Mouse (Mus musculus): Measurements from ENCODE around the gene A4galt.
A peak's percentile ranks its signal among the peaks of the same experiment; 100 is the strongest.
"Not testable (repeated sequence)": the region's sequence is repeated elsewhere in the genome, so short reads cannot be mapped to it uniquely, and the experiment has no call there.

The A4galt gene

DNA sequence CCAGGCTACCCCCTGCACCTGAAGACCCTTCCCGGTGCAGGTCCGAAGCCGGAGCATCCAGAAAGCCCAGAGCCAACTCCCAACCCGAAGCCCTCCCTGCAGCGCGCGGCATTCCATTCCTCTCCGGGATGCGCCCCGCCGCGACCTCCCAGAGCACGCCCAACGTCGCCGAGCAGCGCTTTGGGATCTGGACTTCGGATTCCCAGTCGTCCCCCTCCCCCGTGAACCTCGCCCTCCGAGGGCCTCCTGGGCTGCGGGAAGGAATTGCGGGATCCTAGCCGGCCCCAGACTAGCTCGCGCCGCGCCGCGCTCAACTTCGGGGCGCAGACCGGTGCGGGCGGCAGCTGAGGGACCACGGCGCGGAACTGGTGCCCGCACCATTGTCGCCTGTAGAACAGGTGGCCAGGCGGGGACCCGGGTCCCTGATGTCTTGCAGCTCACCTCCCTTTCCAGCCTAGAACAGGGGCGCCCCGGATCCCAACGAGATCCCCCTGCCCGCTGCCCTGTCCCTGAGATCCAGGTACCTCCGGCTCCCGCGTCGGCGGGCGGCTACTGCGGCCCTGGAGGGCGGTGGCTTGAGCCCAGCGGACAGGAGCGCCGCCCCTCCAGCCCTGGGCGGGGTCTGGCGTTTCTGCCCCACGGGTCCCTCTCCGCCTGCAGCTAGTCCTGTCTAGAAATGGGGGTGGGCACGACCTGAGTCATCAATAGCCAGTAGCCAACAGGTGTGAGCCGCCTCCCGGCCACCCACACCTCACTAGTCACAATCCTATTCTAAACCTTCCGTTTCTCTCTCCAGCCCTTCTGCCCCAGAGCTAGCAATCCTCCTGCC lies at the start of gene A4galt:
TSS of gene A4galt (minus strand) at position 599 of the 829 bp plus-strand sequence.
- DNase-seq (ENCODE audit: low read depth): no peak

DNA sequence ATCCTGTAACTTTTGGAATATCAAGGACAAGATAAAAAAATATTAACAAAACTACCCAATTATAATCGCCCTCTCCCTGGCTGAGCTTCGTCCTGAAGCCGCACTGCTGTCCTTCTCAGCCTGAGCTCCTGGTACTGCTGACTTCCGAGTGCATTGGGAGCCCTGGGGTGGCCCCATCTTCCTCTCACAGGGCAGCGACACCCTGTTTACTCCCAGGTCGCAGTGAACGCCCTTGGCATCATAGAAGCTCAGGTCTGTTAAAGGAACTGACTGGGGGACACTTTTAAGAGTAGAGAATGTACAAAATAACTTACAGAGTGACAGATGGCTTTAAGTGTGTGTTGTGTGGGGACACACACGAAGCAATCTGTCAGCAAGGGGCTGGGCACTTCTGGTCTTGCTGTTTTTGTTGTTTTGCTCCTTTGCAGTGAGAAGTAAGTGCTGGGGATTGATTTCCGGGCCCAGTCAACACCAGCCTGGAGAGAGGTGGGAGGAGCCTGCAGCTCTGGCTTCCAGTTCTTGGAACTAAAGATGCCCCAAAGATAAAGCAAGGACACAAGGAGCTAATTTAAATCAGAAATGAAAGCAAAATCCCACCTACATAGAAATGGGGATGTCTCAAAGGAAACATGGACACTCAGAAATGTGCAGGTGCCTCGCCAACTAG lies 48.5 kb upstream of the A4galt start:
- no peak for DNase-seq (ENCODE audit: low read depth)

DNA sequence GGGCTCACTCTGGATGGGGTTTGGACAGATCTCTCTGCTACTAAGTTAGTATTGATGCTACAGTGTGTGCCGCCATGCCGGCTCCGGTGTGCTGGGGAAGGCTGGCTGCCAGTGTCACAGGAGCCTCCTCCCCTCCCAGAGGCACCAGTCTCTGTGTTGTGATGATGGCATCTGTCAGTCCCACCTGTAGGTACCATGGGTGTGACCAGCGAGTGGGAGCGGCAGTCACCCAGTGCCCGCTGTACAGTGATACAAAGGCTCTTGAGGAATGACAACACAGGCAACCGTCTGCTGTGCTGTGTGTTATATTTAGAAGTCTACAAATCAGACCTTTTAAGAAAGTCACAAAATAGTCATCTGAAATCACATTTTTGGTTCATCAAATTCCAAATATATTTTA lies 47.9 kb upstream of the A4galt start:
- DNase-seq (ENCODE audit: low read depth): no peak

DNA sequence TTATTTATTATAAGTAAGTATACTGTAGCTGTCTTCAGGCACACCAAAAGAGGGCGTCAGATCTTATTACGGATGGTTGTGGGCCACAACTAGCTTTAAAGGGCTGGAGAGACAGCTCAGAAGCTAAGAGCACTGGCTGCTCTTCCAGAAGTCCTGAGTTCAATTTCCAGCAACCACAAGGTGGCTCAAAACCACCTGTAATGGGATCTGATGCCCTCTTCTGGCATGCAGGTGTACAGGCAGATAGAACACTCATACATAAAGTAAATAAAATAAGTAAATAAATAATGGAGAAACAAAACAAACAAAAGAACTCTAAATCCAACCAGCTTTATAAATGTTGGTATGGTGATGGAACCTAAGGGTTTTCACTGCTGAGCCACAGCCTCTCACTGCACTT lies 47.2 kb upstream of the A4galt start:
- DNase-seq (ENCODE audit: low read depth): no peak

DNA sequence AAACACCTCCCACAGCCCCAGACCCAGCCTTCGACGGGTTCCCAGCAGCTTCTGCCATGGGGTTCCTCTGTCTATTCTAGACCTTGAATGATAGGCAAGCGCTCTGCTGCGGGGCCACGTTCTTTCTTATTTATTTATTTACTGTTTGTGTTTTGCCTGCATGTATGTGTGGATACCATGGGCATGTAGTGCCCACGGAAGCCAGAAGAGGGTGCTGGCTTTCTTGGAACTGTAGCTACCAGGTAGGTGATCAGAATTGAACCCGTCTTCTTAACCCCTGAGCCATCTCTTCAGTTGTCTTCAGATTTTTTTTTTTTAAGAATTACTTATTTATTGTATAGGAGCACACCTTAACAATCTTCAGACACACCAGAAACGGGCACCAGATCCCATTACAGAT lies 46.7 kb upstream of the A4galt start:
- DNase-seq (ENCODE audit: low read depth): peak; percentile 23

DNA sequence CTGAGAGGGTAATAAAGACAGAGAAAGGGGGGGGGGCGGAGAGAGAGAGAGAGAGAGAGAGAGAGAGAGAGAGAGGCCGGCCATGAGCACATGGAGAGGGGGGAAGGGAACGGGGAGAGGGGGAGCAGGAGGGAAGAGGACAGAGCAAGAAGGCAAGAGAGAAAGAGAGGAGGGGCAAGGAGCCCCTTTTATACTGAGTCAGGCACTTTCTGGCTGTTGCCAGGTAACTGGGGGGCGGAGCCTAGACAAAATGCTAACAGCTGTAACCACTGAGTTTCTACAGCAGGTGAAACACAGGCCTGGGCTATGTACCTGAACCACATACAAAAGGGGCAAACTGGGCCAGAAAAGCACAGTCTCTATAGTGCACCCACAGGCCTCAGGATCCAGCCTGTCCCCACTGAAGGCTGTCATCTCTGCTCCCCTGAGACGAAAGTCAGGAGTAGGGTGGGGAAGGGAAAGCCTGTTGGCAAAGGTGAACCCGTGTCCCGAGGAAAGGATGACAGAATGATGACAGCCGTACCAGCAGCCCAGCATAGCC lies 45.3 kb upstream of the A4galt start:
- DNase-seq (ENCODE audit: low read depth): no peak

DNA sequence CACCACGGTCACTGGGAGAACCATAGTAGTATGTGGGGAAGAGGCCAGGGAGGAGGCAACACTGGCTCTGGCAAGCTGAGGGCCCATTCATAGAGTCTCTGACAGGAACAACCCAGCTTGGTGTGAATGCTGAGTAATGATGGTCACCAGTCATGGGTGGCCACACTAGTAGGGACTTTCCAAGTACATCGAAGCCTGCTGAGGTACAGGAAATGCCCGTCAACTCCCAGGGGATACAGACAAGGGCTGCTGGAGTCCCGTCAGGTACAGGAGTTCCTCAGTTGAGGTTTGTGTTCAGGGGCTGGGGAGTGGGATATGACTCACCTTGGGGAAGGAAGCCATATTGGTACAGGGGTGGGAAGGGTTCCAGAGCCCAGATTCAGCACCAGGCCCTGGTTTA lies 44.5 kb upstream of the A4galt start:
- DNase-seq (ENCODE audit: low read depth): peak; percentile 26

DNA sequence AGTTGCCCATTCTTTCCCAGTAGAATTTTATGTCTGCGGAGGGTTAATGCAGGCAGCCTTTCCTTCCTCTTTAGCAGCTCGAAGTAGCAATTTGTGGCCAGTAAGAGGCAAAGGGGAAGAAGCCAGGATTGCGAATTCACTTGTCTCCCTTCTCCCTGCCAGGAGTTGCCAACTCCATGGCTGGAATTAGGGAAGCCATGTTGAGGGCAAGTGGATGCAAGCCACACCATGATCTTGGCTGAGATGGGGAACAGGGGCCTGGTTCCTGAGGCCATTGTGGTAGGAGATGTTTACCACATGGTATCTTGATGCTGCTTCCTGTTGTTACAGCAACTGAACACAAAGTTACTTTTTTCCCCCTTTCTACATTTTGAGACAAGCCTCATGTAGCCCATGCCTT lies 43.4 kb upstream of the A4galt start:
- DNase-seq (ENCODE audit: low read depth): peak; percentile 10

DNA sequence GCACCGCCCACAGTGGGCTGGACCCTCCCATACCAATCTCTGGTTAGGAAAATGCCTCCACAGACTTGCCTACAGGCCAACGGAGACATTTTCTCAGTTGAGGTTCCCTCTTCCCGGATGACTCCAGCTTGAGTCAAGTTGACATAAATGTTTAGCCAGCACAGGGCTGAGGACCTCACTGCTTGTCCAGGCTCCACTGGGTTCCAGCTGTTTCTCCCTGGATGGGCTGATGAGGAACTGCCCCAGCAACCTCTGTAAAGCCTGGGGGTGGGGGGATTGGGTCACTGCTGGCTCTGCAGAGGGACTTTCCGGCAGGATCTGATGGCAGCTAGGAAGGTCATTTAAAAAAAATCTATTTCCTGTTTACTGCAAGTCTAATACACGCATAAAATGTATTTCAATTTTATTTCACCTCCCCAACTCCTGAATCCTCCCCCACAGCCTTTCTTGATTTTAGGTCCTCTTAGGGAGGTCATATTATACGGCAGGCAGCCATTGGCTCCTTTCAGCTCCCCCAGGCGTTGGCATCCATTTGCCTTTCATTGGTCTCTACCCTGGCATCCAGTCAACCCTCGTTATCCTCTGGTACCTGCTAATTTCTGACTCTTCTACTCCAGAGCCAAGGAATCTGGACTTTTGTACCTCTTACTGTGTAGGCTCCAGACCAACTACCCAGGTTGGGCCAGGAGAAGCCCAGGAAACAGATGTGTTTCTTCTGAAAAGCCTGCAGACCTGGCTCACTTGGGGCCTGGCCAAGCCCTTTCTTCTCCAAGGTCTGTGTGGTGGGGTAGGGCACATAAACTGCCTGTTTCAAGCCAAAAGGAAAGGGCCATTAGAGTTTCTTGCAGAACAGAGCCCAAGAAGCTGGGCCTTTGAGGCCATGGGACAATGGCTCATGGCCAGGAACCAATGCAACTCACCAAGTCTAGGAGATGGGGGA lies 42.4 kb upstream of the A4galt start:
- no peak for DNase-seq (ENCODE audit: low read depth)

DNA sequence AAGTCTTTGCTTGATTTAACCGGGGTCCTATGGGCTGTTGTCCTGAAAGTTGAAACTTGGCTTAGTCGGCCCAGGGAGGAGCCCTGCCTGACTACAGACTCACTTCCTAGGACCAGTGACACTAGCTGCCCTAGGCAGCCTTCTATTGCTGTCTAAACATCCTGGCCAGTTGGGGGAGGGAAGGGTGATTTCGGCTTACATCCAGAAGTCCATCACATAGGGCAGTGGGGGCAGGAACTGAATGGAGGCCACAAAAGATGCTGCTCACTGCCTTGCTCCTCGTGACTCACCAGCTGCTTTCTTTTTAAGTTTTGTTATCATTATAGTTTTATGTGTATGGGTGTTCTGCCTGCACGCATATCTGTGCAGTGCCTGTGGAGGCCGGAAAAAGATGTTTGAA lies 41.6 kb upstream of the A4galt start:
- DNase-seq (ENCODE audit: low read depth): no peak

DNA sequence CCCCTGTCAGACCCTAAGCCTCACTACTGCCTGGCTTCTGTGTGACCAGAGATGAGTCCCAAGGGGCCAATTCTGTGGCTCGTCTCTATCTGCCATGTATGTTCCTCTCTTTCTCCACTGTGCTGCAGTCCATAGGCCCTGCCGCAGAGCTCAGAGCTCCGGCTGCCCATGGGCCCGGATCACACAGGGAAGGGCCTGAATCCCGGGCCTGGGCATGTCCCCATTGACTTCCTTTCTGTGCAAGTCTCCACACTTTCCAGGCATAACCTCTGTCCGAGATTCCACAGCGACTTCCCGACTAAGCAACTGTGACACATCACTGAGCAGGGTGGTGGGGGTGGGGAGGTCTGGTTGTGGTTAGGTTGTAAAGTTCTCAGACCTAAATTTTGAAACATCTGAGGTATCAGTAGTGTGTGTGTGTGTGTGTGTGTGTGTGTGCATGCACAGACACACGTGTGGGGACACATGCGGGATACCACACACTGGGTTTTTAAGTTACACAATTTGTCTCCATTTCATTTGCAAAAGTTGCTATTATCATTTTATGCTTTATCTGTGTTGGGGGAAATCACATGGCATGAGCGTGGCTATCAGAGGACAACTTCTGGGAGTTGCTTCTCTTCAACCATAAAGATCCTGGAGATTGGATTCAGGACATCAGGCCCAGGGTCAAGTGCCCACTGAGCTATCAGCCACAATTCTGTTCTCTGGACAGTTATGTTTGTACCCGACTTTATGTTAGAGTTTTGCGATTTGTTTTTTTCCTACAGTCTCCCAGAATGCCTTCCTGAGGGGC lies 40.9 kb upstream of the A4galt start:
- DNase-seq (ENCODE audit: low read depth): no peak

DNA sequence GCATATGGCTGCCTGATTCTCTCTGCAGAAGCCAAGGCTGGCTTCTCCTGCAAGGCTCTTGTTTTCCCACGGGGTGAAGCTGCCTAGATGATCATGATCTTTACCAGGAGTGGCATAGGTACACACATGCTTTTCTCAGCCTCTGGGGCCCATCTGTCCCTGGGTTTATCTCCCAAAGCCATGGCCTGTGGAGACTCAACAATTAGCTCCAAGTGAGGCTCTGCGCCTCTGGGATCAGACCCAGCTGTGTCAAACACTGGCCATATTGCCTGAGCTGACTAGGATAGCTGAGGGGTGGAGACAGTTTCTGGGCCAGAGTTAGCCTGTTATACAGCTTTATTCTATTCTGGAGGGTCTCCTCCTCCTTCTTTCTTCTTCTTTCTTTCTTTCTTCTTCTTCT lies 39.3 kb upstream of the A4galt start:
- no peak for DNase-seq (ENCODE audit: low read depth)

DNA sequence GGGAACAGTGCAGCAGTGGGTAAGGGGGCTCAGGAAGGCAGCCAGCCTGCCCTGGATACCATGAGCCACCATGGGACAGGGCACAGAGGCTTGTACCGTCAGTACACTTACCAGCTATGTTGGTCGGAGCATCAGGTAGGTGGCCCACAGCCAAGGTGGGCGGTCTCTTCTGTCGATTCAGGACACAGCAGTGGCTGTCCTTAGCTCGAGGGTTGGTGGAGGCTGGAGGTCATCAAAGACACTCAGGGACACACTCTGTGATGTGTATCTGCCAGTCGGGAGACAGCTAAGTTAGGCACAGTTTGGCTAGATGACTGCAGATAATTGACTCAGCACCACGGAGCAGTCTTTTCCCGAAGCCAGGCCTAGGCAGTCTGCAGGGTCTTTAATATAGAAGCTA lies 33.3 kb upstream of the A4galt start:
- DNase-seq (ENCODE audit: low read depth): no peak

DNA sequence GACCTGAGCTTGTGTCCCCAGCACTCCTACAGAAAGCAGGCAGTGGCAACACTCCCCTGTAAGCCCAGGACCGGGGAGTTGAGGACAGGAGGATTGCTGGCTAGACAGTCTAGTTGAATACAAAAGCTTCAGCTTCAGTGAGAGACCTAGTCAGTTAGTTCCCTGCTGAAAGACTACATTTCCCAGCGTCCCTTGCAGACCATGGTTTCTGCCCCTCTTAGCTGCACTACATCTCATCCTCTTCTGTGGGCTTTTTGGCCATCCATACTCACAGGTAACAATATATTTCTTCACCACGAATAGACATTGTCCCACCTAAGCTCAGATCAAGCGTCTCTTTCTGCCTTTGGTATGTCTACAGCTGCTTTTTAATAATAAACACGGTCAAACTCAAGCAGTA lies 30.8 kb upstream of the A4galt start:
- no peak for DNase-seq (ENCODE audit: low read depth)

DNA sequence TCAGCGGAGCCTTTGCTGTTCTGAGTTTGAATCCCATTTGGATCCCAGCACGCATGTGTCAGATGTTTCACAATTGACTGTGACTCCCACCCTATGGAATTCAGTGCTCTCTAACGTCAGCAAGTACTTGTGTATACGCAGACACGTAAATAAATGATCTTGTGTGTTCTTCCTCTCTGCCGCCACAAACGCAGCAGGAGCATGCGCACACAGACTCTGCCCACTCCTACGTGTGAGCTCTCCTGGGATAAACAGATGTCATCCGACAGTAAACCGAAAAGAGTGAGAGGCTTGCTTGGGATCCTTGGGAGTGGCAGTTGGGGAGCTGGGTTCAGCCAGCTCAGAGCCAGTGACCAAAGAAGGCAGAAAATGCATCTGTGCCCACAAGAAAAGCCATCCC lies 29.7 kb upstream of the A4galt start:
- no peak for DNase-seq (ENCODE audit: low read depth)

DNA sequence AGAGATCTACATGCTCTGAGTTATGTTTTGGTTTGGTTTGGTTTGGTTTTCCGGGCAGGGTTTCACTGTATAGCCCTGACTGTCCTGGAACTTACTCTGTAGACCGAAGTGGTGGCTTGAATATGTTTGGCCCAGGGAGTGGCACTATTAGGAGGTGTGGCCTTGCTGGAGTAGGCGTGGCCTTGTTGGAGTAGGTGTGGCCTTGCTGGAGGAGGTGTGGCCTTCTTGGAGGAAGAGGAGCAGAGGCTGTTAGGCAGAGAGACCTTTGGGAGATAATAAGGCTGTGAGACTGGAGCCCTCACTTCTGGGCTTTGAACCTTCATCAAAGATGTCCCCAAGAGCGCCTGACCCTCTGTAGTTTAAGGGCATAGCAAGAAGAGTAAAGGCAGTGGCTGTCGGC lies 27.0 kb upstream of the A4galt start:
- DNase-seq (ENCODE audit: low read depth): no peak

DNA sequence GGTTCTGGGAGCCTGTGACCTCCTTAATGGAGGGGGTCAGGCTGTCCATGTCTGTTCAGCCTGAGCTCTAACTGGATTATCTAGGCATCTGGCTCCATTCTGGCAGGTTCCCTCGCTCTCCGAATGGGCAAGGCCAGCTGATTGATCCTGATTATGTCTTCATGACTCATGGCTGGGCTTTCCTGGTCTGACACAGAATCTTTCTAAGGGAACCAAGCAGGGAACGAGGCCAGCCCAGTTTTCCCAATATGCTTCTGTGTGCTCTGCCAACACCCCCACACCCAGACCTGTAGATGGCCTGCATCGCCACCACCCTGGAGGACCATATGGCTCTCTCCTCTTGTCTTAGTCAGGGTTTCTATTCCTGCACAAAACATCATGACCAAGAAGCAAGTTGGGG lies 25.9 kb upstream of the A4galt start:
- no peak for DNase-seq (ENCODE audit: low read depth)

DNA sequence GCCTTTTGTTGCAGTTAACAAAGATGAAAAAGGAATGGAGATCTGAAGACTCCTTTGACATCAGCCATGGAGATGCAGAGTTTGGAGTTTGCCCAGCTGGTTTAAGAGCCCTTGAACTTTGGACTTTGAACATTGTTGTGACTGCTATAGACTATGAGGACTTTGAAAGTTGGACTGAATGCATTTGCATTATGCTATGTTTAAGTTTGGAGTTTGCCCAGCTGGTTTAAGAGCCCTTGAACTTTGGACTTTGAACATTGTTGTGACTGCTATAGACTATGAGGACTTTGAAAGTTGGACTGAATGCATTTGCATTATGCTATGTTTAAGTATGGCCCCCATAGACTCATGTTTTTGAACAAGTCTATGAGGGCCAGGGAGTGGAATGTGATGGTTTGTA lies 22.7 kb upstream of the A4galt start:
- DNase-seq (ENCODE audit: low read depth): not testable (repeated sequence)

DNA sequence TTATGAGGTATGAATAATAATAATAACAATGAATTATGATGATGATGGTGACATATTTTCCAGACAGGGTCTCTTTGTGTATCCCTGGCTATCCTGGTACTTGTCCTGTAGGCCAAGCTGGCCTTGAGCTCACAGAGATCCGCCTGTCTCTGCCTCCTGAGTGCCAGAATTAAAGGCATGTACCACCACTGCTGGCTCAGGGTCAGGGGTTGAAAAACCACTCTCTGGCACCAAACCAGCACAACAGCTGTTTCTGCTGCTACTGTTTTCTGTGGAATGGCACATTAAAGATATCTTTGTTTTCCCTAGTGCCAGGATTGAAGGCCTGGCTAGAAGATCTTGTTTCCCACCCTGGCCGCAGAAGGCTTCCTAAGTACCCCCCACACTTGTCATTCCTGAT lies 21.4 kb upstream of the A4galt start:
- DNase-seq (ENCODE audit: low read depth): no peak

DNA sequence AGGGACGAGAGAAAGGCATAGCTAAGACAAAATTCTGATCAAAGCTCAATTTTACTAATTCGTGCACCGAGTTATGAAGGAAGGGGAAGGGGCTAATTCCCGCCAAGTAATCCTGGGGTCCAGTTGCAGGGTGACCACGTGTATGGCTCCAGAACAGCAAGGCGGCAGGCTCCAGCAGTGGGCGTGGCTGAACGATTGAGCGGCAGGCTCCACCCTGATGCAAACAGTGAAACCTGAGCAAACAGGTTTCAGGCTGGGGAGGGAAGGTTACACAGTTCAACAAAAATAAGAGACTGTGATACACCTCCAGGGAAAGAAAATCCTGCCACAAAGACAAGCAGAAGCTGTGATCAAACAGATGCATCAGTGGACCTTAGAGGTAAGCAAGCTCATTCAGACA lies 19.6 kb upstream of the A4galt start:
- DNase-seq (ENCODE audit: low read depth): not testable (repeated sequence)

DNA sequence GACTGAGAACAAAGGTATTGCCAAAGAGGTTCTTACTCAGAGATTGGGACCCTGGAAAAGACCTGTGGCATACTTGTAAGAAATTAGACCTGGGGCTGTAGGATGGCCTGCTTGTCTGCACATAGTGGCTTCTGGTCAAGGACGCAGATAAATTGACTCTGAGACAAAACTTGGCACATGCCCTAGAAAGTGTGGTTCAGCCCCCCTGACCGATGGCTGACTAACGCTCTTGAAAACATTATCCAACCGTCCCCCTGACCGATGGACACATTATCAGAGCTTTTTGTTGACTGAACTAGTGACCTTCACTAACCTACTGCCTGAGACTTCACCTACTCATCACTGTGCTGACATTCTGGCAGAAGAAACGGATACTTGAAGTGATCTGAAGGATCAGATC lies 18.4 kb upstream of the A4galt start:
- not testable (repeated sequence) for DNase-seq (ENCODE audit: low read depth)

DNA sequence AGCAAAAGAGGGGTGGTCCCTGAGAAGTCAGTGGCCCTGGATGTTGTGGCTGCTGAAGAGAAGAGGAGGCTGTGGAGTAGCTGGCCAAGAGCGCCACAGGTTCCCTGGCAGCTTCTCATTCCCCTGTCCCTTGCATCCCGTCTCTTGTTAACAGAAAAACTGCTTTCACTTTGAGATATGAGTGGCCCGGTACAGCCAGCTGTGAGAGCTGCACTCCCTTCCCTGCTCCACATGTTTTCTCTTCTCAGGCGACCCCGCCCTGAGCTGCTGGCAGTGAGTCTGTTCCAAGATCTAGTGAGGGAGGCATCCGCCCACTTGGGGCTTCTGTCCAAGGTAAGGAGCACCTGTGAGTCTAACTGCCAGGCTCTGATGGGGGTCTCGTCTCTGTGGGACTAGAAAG lies 16.9 kb upstream of the A4galt start:
- DNase-seq (ENCODE audit: low read depth): not testable (repeated sequence)

All from 416B (cell line).